Mouse (Mus musculus) forelimb bud, embryonic 11.5 days (tissue): ENCODE data around the gene B3galt2.
"Not testable (repeated sequence)": the region's sequence is repeated elsewhere in the genome, so short reads cannot be mapped to it uniquely, and the experiment has no call there.

Source experiments
- DNase-seq: peaks from one replicate; pipeline ENCODE4 v3.0.0-alpha.2; 2012; ENCODE audit warnings: low read depth, low spot score

Gene B3galt2

GRCm38 (mm10) chr1:143640650-143641407 lies at the start of gene B3galt2:
TSS of gene B3galt2 (plus strand) at chr1:143640664.
- no peak for DNase-seq

- no peak for DNase-seq
Observed at GRCm38 (mm10) chr1:143596864-143597263, 43.6 kb upstream of the B3galt2 start.

GRCm38 (mm10) chr1:143608911-143609310 lies 31.6 kb upstream of the B3galt2 start:
- DNase-seq = no peak

GRCm38 (mm10) chr1:143612901-143613300 lies 27.6 kb upstream of the B3galt2 start:
- DNase-seq = no peak

GRCm38 (mm10) chr1:143619760-143620159 lies 20.7 kb upstream of the B3galt2 start:
- no peak for DNase-seq

- no peak for DNase-seq
Observed at GRCm38 (mm10) chr1:143621930-143622329, 18.5 kb upstream of the B3galt2 start.

GRCm38 (mm10) chr1:143622634-143623033 lies 17.8 kb upstream of the B3galt2 start:
- DNase-seq = no peak

GRCm38 (mm10) chr1:143631337-143631736 lies 9.1 kb upstream of the B3galt2 start:
- no peak for DNase-seq

- no peak for DNase-seq
Observed at GRCm38 (mm10) chr1:143632361-143632760, 8.1 kb upstream of the B3galt2 start.

- DNase-seq = no peak
Observed at GRCm38 (mm10) chr1:143632854-143633587, 7.4 kb upstream of the B3galt2 start.

- DNase-seq = peak; percentile 59
Observed at GRCm38 (mm10) chr1:143644221-143644620, 3.8 kb downstream of the B3galt2 start.

- DNase-seq = no peak
Observed at GRCm38 (mm10) chr1:143645386-143645785, 4.9 kb downstream of the B3galt2 start.

- no peak for DNase-seq
Observed at GRCm38 (mm10) chr1:143646219-143646618, 5.8 kb downstream of the B3galt2 start.

- DNase-seq = no peak
Observed at GRCm38 (mm10) chr1:143650317-143650716, 9.9 kb downstream of the B3galt2 start.

GRCm38 (mm10) chr1:143653646-143654045 lies 13.2 kb downstream of the B3galt2 start:
- DNase-seq = no peak

- DNase-seq = no peak
Observed at GRCm38 (mm10) chr1:143663197-143663596, 22.7 kb downstream of the B3galt2 start.

- not testable (repeated sequence) for DNase-seq
Observed at GRCm38 (mm10) chr1:143664786-143665185, 24.3 kb downstream of the B3galt2 start.

GRCm38 (mm10) chr1:143675734-143676361 lies 35.4 kb downstream of the B3galt2 start:
- DNase-seq = no peak

GRCm38 (mm10) chr1:143681108-143681507 lies 40.6 kb downstream of the B3galt2 start:
- no peak for DNase-seq

- DNase-seq = no peak
Observed at GRCm38 (mm10) chr1:143684849-143685248, 44.4 kb downstream of the B3galt2 start.

- DNase-seq = no peak
Observed at GRCm38 (mm10) chr1:143701736-143702135, 61.3 kb downstream of the B3galt2 start.

- peak; percentile 37 for DNase-seq
Observed at GRCm38 (mm10) chr1:143702141-143702740, 61.8 kb downstream of the B3galt2 start.
